Mouse (Mus musculus) right cerebral cortex, adult 2 months (tissue): ENCODE measurements around the gene Polr3g.
"Not testable (repeated sequence)": the region's sequence is repeated elsewhere in the genome, so short reads cannot be mapped to it uniquely, and the experiment has no call there.

ENCODE experiments used
- DNase-seq, 2 experiments: peaks; one replicate each; pipeline ENCODE4 v3.0.0; 2021 to 2022; ENCODE audit warnings: low spot score in 2 of 2

Polr3g gene

GRCm38 (mm10) chr13:81630566-81630965 lies 80.2 kb downstream of the Polr3g start:
- DNase-seq = no peak

- DNase-seq = no peak
Measured at GRCm38 (mm10) chr13:81629395-81629794, 81.4 kb downstream of the Polr3g start.

GRCm38 (mm10) chr13:81628631-81629190 lies 82.1 kb downstream of the Polr3g start:
- no peak for DNase-seq

GRCm38 (mm10) chr13:81627861-81628260 lies 83.0 kb downstream of the Polr3g start:
- DNase-seq = not testable (repeated sequence)
